Mouse (Mus musculus): ENCODE measurements around the gene Serbp1.

DNA sequence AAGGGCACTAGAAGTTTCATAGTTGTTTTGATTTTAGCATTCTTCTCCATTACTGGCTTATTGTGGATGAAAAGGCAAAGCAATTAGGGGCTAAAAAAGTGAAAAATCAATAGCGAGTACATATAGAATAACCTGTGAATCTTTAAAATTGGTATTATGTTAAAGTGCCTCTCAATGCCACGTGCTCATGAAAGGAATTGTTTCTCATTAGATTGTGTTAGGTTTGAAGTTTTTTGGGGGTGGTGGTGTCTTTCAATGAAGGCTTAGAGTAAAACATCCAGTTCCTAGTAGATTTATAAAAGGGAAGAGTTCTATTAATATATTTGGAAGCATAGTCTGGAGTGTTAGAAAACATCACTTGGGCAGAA lies 30.3 kb downstream of the Serbp1 start:
- TF ChIP-seq POLR2A (IDR thresholded peaks at IDR 0.05; ENCODE audit: insufficient read length, low read depth) = no peak
- TF ChIP-seq TCF12 (IDR thresholded peaks at IDR 0.05; ENCODE audit: insufficient read depth, poor library complexity, severe bottlenecking) = no peak
- no peak for TF ChIP-seq REST (IDR thresholded peaks at IDR 0.05; ENCODE audit: insufficient read depth, insufficient read length)
- no peak for TF ChIP-seq USF1 (IDR thresholded peaks at IDR 0.05; ENCODE audit: low read depth)
- TF ChIP-seq TCF3 (IDR thresholded peaks at IDR 0.05; ENCODE audit: insufficient read length, low read depth) = no peak
- TF ChIP-seq MYOG (IDR thresholded peaks at IDR 0.05; ENCODE audit: control insufficient read depth in 1 of 3, insufficient read depth in 1 of 3, insufficient read length in 2 of 3, low read depth in 2 of 3) = no peak
- TF ChIP-seq CEBPB (IDR thresholded peaks at IDR 0.05; ENCODE audit: insufficient read depth, poor library complexity, severe bottlenecking) = no peak
- TF ChIP-seq E2F4 (IDR thresholded peaks at IDR 0.05; ENCODE audit: insufficient read depth) = no peak
- no peak for TF ChIP-seq MAX (IDR thresholded peaks at IDR 0.05; ENCODE audit: low read depth)
- no peak for TF ChIP-seq POLR2AphosphoS2 (IDR thresholded peaks at IDR 0.05; ENCODE audit: insufficient read length, low read depth)
- TF ChIP-seq MYOD1 (IDR thresholded peaks at IDR 0.05; ENCODE audit: control insufficient read depth in 1 of 3, insufficient read length in 2 of 3, low read depth in 2 of 3) = no peak
